Comparison of ENCODE assay signal across 8 mouse cellular contexts in the genomic region with DNA sequence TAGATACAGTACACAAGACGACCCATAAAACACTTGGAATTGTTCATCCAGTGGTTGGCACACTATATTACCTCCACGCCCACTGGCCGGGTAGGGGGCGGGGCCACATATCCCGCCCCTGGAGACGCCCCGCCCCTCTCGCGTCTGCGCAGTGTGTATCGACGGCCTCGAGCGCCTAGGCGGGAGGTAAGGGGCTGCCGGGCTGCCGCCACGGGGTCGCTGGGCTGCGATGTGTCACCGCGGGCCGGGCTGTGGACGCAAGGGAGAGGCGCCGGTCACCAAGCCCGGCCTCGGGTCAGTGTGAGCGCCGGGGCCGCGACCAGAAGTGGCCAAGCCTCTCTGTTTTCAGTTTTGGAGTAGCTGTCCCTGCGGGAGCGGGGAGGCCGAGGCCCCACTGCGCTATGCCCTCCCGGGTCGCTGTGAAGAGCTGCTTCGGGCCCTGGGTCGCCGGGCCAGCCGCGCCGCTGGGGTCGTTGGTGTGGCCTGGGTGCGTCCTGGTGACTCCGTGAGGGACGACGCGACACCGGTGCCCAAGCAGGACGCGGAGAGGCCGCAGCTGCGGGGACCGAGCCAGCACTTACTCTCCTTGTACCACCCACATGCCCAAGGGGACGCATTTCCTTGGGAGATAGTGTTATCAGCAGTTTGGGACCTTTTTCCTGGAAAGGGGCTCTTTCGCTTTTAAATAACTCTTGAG. TPM values are rescaled to one million over a fixed set of nuclear protein-coding genes. Genes with fewer than 3 reads are reported as not detected.
DNase-seq lines count a peak whose midpoint lies in the region; ATAC-seq and TF ChIP-seq lines count a peak whose summit lies in the region.

A gene (plus strand): TSS at position 143 of the 697 bp plus-strand sequence.

- H3K9ac ChIP-seq in forebrain, postnatal 0 days, result peak within 1 kb of the TSS; percentile 75
- peak within 1 kb of the TSS; percentile 85 for H3K9ac ChIP-seq in lung, embryonic 14.5 days

- WGBS in cerebellum, adult 2 months, result 2% methylated on average over 57 of the region's 58 CpGs
- WGBS in forebrain, postnatal 0 days, result 2% methylated on average over 58 of the region's 58 CpGs
- WGBS in lung, embryonic 14.5 days, result under 1% methylated on average over 58 of the region's 58 CpGs

- no peak for TF ChIP-seq CTCF in cerebellum, adult 2 months (IDR thresholded peaks at IDR 0.05; ENCODE audit: borderline replicate concordance, insufficient read depth, low read depth, low read length)
- no peak for TF ChIP-seq CTCF in forebrain, postnatal 0 days (IDR thresholded peaks at IDR 0.05; ENCODE audit: low read depth)
- no peak for TF ChIP-seq CTCF in lung, embryonic 14.5 days (IDR thresholded peaks at IDR 0.05; ENCODE audit: low read depth)

- peak; percentile 49 for DNase-seq in MEL-GATA-1-ER (ENCODE audit: extremely low read depth, low read depth)
- peak; percentile 81 to 82 for DNase-seq in cerebellum, adult 2 months
- peak; percentile 88 for DNase-seq in forebrain, postnatal 0 days
- peak; percentile 87 for DNase-seq in heart, postnatal 4 days
- peak; percentile 69 to 79 for DNase-seq in layer of hippocampus, adult 8-10 months (ENCODE audit: low spot score in 2 of 2)
- DNase-seq in lung, embryonic 14.5 days, result peak; percentile 93
- DNase-seq in testis, postnatal 14 days (ENCODE audit: low spot score), result peak; percentile 89

- ATAC-seq in forebrain, postnatal 0 days, result peak; percentile 99
- ATAC-seq in lung, embryonic 14.5 days (ENCODE audit: insufficient read depth), result peak; percentile 100
- ATAC-seq in neutrophil, adult 5-6 weeks (ENCODE audit: extremely low read depth, insufficient number of reproducible peaks, low FRiP score, poor library complexity, severe bottlenecking), result peak; percentile 96

- no peaks in the 10 kb centered on the region for H3K9me3 ChIP-seq in forebrain, postnatal 0 days (ENCODE audit: low read length)
- no peaks in the 10 kb centered on the region for H3K9me3 ChIP-seq in lung, embryonic 14.5 days (ENCODE audit: low read depth, low read length)

- no peaks in the 10 kb centered on the region for H3K36me3 ChIP-seq in forebrain, postnatal 0 days (ENCODE audit: insufficient read depth)
- no peaks in the 10 kb centered on the region for H3K36me3 ChIP-seq in lung, embryonic 14.5 days (ENCODE audit: insufficient read depth)

- TF ChIP-seq POLR2A in cerebellum, adult 2 months (IDR thresholded peaks at IDR 0.05; ENCODE audit: borderline replicate concordance, insufficient read depth, low read length), result peak; percentile 60; the same call in 1 of the 2 replicates

- no peaks in the 10 kb centered on the region; the same call in 1 of the 2 replicates for H3K4me1 ChIP-seq in cerebellum, adult 2 months (ENCODE audit: control insufficient read depth, insufficient read depth, low read length)
- no peaks in the 10 kb centered on the region for H3K4me1 ChIP-seq in forebrain, postnatal 0 days (ENCODE audit: insufficient read depth)
- no peaks in the 10 kb centered on the region for H3K4me1 ChIP-seq in lung, embryonic 14.5 days (ENCODE audit: insufficient read depth)

- no peaks in the 10 kb centered on the region for H3K27me3 ChIP-seq in cerebellum, adult 2 months (ENCODE audit: control insufficient read depth, insufficient read depth, low read length)
- H3K27me3 ChIP-seq in forebrain, postnatal 0 days (ENCODE audit: insufficient read depth, low read length), result no peaks in the 10 kb centered on the region
- H3K27me3 ChIP-seq in lung, embryonic 14.5 days (ENCODE audit: insufficient read depth, low read length), result no peaks in the 10 kb centered on the region

- H3K4me3 ChIP-seq in cerebellum, adult 2 months (replicated peaks; ENCODE audit: insufficient read depth, low read depth, low read length), result peak within 1 kb of the TSS; percentile 68
- H3K4me3 ChIP-seq in forebrain, postnatal 0 days (ENCODE audit: low read depth, low read length), result peak within 1 kb of the TSS; percentile 62
- peak within 1 kb of the TSS; percentile 75 for H3K4me3 ChIP-seq in lung, embryonic 14.5 days (ENCODE audit: low read depth, low read length)

- no peak within 1 kb of the TSS for H3K27ac ChIP-seq in cerebellum, adult 2 months (ENCODE audit: insufficient read depth, low read length)
- H3K27ac ChIP-seq in forebrain, postnatal 0 days (ENCODE audit: low read depth, low read length), result peak within 1 kb of the TSS; percentile 46; the same call in 1 of the 2 replicates
- H3K27ac ChIP-seq in lung, embryonic 14.5 days (ENCODE audit: low read depth), result peak within 1 kb of the TSS; percentile 42; the same call in 1 of the 2 replicates

- H3K4me2 ChIP-seq in forebrain, postnatal 0 days (ENCODE audit: low read depth), result peak within 1 kb of the TSS; percentile 82
- H3K4me2 ChIP-seq in lung, embryonic 14.5 days, result peak within 1 kb of the TSS; percentile 77

RNA-seq across cellular contexts. Expression of the gene that starts here (rescaled TPM):
- 11.7 and 12.5 TPM in 2 replicates for polyA plus RNA-seq in cerebellum, adult 2 months (2012; rRNA removed)
- total RNA-seq in forebrain, postnatal 0 days (2014; rRNA removed), result 15.6 and 29.8 TPM in 2 replicates
- polyA plus RNA-seq in forebrain, postnatal 0 days (2015; fragmentation: Nextera tagmentation; extraction: Ambion mirVana), result 14.9 and 22.5 TPM in 2 replicates
- total RNA-seq in heart, postnatal 4 days (2021), result 10 to 100 TPM; 22.2 to 24.2 TPM
- total RNA-seq in layer of hippocampus, adult 8-10 months (2022), result 10 to 100 TPM; 21.0 to 27.3 (median 26.2) TPM
- polyA plus RNA-seq in lung, embryonic 14.5 days (2014; fragmentation: Nextera tagmentation; extraction: Ambion mirVana), result 29.9 and 31.8 TPM in 2 replicates
- 51.8 and 54.4 TPM in 2 replicates for total RNA-seq in neutrophil, adult 5-6 weeks (2017)
